Mouse (Mus musculus) small intestine, adult 10 weeks (tissue): Measurements from ENCODE around the gene Syt5. TPM values are rescaled to one million over a fixed set of nuclear protein-coding genes. Genes with fewer than 3 reads are reported as not detected.

Source experiments
- polyA plus RNA-seq: library from polyadenylated mRNA; stranded (reverse); fragments of 350-450 nt; fragmentation: Illumina TruSeq; extraction: RNeasy Lipid Tissue Mini Kit (QIAGEN cat#74804); gene quantifications from one replicate; pipeline ENCODE4 v1.2.3, GENCODE M21; 2014; ENCODE audit warnings: low replicate concordance

The Syt5 gene
- polyA plus RNA-seq = 1.1 TPM

DNA sequence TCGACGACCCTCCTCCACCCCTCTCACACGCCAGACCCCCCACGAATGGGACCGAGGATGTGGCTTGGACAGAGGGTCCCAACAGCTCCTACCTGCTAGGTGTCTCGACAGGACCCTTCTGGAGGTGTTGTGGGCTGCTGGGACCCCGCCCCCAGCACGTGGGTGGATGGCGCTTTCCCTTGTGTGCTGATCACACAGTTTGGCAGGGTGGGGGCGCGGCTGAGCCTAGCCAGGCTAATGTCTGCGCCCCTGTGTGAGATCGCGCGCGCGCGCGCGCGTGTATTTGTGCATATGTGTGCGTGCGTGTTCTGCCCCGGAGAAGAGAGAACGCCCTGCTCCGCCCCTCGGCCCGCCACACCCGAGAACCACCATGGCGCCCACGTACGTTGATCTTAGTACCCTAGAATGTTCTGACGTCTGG, at the start of gene Syt5:
Gene Syt5 (minus strand): TSS at position 321 of the 421 bp plus-strand sequence.

DNA sequence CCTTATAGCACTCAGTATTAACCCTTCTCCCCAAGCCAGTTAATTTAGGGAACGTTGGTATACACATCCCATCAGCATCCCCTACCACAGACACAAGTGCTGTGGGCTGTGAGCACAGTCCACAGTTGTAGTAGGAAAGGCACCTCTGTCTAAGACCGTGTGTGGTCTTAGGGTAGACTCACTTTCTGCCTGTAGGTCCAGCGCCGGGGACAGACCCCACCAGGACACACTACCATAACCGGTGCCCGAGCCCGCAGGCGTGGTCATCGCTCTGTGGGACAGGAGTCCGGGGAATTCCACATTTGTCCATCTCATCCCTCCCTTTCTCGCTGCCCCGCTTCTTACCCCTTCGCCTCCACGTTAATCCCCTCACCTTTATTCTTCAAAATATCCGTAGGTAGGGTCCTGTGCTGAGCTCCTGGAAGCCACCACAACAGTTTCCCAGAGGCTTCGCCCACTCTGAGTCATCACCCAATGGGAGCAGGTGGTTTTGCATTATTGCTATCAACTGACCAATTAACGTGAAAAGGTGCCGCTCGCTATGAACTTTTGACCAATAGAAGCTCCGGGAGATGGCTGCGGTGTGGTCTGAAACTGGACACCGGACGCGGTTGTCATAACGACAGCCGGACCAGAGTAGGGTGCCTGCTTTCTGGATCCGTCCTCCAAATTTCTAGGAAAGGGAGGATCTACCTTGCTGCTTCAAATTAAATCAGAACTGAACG, 15.2 kb downstream of the Syt5 start, which contains the start of gene Dnaaf3:
Gene Dnaaf3 (minus strand): TSS at position 449 of the 725 bp plus-strand sequence.

DNA sequence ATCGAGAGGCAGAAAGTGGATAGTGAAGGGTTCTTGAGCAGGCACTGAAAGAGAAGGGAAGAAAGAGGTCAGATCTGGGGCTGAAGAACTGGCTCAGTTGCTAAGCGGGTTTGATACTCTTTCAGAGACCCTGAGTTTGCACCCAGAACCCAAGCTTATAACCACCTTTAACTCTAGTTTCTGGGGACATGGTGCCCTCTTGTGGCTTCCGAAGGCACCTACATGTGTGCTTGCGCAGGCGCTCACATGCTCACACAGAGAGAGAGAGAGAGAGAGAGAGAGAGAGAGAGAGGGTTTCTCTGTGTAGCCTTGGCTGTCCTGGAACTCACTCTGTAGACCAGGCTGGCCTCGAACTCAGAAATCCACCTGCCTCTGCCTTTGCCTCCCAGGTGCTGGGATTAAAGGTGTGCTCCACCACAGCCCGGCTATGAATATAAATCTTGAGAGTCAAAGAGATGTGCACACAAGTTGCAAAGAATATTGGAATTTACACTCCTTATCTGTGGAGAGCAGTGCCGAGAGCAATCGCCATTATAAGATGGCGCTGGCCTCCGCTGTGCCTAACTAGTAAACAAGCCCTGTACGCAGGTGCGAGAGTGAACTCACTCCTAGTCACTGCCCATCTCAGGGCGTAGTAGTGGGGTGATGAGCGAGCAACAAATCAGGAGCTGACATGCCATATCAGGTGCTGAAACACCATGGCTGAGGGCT, 23.0 kb downstream of the Syt5 start, which contains the start of gene Tnni3:
Gene Tnni3 (minus strand): TSS at position 18 of the 711 bp plus-strand sequence.

DNA sequence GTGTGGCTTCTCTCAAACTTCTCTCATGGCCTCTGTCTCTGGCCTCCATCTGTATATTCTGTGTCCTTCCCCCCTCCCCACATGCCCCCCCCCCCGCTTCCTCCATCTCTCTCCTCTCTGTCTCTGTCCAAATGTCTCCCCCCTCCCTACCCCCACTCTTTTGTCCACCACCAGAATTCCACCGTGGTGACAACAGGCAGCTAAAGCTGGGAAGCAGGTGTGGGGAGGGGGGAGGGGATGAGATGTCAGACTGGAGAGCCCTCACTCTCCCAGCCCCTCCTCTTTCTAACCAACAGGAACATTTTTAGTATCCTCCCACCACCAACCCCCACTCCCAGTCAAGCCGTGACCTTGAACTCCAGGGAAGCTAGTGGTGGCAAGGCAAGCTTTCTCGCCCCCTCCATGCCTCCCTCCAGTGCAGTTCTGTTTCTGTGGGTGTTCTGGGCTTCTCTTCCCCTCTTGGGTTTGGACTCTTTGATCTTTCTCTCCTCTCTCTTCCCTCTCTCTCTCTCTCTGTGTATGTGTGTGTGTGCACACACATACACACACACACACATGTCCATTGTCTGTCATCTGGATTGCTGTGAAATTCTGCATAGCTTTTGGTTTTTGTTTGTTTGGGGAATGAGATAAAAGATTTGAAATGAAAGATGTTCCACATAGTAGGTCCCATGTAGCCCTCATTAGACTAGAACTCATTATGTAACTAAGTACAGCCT, 30.9 kb downstream of the Syt5 start, which contains the start of gene Tnnt1:
Gene Tnnt1 (minus strand): TSS at position 51 of the 719 bp plus-strand sequence.

DNA sequence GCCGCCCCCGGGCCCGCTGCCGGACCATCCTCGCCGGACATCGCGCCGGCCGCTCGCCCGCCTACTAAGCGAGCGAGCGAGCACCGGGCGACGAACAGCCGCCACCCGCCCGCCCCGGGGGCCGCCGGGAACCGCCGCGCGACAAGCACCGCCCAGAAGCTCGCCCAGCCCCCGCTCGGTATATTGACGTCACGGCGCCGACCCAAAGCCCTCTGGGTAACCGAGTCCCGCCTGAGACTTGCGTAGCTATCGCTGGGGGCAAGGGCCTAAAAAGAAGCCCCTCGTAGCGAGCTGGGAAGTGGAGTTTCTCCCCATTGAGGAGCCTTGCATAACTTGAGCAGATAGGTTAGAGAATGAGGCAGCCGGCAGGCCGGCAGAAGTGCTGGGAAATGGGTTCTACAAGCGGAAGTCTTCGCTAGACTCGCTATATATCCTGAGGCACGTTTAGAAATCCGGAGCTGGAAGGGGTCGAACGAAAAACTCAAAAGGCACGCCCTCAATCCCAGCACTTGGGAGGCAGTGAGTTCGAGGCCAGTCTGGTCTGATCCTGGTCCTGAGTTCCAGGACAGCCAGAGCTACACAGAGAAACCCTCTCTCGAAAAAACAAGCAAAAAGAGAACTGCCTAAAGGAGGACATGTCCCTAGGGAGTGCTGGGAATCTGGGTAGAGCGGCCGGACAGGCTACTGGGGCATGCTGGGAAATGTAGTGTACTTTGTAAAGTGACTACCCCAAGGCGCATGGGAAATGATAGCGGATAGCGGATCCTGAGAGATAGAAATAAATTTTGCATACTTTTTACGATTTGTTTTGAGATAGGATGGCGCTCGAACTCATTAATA, 45.6 kb downstream of the Syt5 start, which contains the start of gene Ppp1r12c:
Gene Ppp1r12c (minus strand): TSS at position 123 of the 840 bp plus-strand sequence.

Other genes starting within 250 kb of the Syt5 start
- gene Ncr1, start 209.8 kb downstream of the Syt5 start, polyA plus RNA-seq = 0.89 TPM
- gene Gp6, start 149.8 kb downstream of the Syt5 start, polyA plus RNA-seq = 0.52 TPM
- 7.0 TPM for gene Rdh13, start 101.9 kb downstream of the Syt5 start, polyA plus RNA-seq
- 0.11 TPM for gene Eps8l1, start 86.9 kb downstream of the Syt5 start, polyA plus RNA-seq
- gene Ppp1r12c, start 45.9 kb downstream of the Syt5 start, polyA plus RNA-seq = 4.6 TPM
- gene Tnnt1, start 31.2 kb downstream of the Syt5 start, polyA plus RNA-seq = 0.85 TPM
- not detected for gene Tnni3, start 23.3 kb downstream of the Syt5 start, polyA plus RNA-seq
- gene Dnaaf3, start 15.1 kb downstream of the Syt5 start, polyA plus RNA-seq = not detected
- gene Ptprh, start 56.5 kb upstream of the Syt5 start, polyA plus RNA-seq = 19.6 TPM
- gene Tmem86b, start 83.9 kb upstream of the Syt5 start, polyA plus RNA-seq = 28.1 TPM
- gene Ppp6r1, start 111.5 kb upstream of the Syt5 start, polyA plus RNA-seq = 11.5 TPM
- gene Hspbp1, start 137.5 kb upstream of the Syt5 start, polyA plus RNA-seq = not detected
- gene Brsk1, start 143.1 kb upstream of the Syt5 start, polyA plus RNA-seq = not detected
- 4.2 TPM for gene Tmem150b, start 177.7 kb upstream of the Syt5 start, polyA plus RNA-seq
- 2.5 TPM for gene Kmt5c, start 192.6 kb upstream of the Syt5 start, polyA plus RNA-seq
- gene Cox6b2, start 205.6 kb upstream of the Syt5 start, polyA plus RNA-seq = not detected
- gene Fam71e2, start 223.8 kb upstream of the Syt5 start, polyA plus RNA-seq = not detected
- gene Il11, start 235.3 kb upstream of the Syt5 start, polyA plus RNA-seq = not detected
- gene Tmem190, start 235.4 kb upstream of the Syt5 start, polyA plus RNA-seq = not detected
- 1.0 TPM for gene Tmem238, start 242.1 kb upstream of the Syt5 start, polyA plus RNA-seq
- gene Rpl28, start 245.3 kb upstream of the Syt5 start, polyA plus RNA-seq = 4.2 TPM